Mouse (Mus musculus): ENCODE results near the gene Slco3a1.

- TF ChIP-seq CTCF (IDR thresholded peaks at IDR 0.05; ENCODE audit: low read depth): peak; percentile 71
- TF ChIP-seq EP300 (IDR thresholded peaks at IDR 0.05; ENCODE audit: low read depth): no peak
Measured at GRCm38 (mm10) chr7:74367350-74367749, 187.2 kb downstream of the Slco3a1 start.
